Mouse (Mus musculus): ENCODE data around the gene Mmp15. TPM values are rescaled to one million over a fixed set of nuclear protein-coding genes. Genes with fewer than 3 reads are reported as not detected.

Mmp15 gene
- total RNA-seq, 2 experiments from 2014 or later: not detected

DNA sequence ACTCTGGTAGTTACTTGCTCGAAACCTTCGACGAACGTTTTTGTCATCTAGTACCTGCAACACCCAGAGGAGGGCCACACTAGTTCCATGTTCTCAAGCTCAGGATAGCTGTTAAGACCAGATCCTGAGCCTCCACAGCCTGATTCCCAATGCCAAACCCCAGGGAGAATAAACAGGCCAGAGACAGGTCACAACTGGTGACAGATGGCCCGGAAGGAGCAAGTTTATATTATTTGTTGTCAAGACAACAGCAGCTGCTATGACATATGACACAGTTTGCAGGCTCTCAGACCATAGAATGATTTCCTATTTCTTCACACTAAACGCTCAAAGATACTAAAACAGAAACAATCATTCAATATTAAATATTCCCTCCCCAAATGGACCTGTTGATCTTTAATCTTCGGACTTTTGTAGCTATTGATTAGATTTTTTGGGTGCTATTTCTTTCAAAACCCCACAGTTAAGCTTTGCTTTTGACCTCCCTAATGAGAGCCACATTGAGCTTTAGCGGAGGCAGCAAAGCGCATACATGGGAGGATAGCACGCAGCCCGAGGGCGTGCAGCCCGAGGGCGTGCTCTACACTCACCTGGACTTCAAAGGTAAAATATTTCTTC, 70.2 kb downstream of the Mmp15 start:
- ATAC-seq (ENCODE audit: poor library complexity, severe bottlenecking): no peak

Other genes with a start within 250 kb of the Mmp15 start
- 2.3 and 5.2 TPM in 2 replicates for gene Kifc3, start 149.5 kb upstream of the Mmp15 start, total RNA-seq (2015)
- 5.4 and 15.1 TPM in 2 replicates for gene Kifc3, start 149.5 kb upstream of the Mmp15 start, total RNA-seq (2017)
- gene Cngb1, start 45.7 kb upstream of the Mmp15 start, total RNA-seq (2015): 0.96 TPM in 1 of 2 replicates, not detected in the other
- gene Cngb1, start 45.7 kb upstream of the Mmp15 start, total RNA-seq (2017): 0.20 TPM in 1 of 2 replicates, not detected in the other
- 0.36 TPM in 1 of 2 replicates, not detected in the other for gene Tepp, start 41.7 kb upstream of the Mmp15 start, total RNA-seq (2015)
- not detected in 2 replicates for gene Tepp, start 41.7 kb upstream of the Mmp15 start, total RNA-seq (2017)
- 5.6 and 6.7 TPM in 2 replicates for gene Zfp319, start 20.3 kb upstream of the Mmp15 start, total RNA-seq (2015)
- gene Zfp319, start 20.3 kb upstream of the Mmp15 start, total RNA-seq (2017): 3.7 and 4.2 TPM in 2 replicates
- 28.2 and 32.4 TPM in 2 replicates for gene Usb1, start 20.0 kb upstream of the Mmp15 start, total RNA-seq (2015)
- 29.0 and 29.5 TPM in 2 replicates for gene Usb1, start 20.0 kb upstream of the Mmp15 start, total RNA-seq (2017)
- gene Cfap20, start 82.6 kb downstream of the Mmp15 start, total RNA-seq (2015): 45.0 and 53.8 TPM in 2 replicates
- gene Cfap20, start 82.6 kb downstream of the Mmp15 start, total RNA-seq (2017): 28.4 and 34.7 TPM in 2 replicates
- 83.3 and 88.4 TPM in 2 replicates for gene Csnk2a2, start 137.8 kb downstream of the Mmp15 start, total RNA-seq (2015)
- 20.0 and 25.7 TPM in 2 replicates for gene Csnk2a2, start 137.8 kb downstream of the Mmp15 start, total RNA-seq (2017)
- gene Ccdc113, start 181.8 kb downstream of the Mmp15 start, total RNA-seq (2015): not detected in 2 replicates
- gene Ccdc113, start 181.8 kb downstream of the Mmp15 start, total RNA-seq (2017): not detected in 2 replicates
- gene Prss54, start 224.1 kb downstream of the Mmp15 start, total RNA-seq (2015): not detected in 2 replicates
- gene Prss54, start 224.1 kb downstream of the Mmp15 start, total RNA-seq (2017): not detected in 2 replicates

Measured in megakaryocyte, adult 5-6 weeks (primary cell).